Mouse (Mus musculus): Measurements from ENCODE around the gene Fabp7. TPM values are rescaled to one million over a fixed set of nuclear protein-coding genes. Genes with fewer than 3 reads are reported as not detected.

Gene Fabp7
- polyA plus RNA-seq (2015; fragmentation: Nextera tagmentation; extraction: Ambion mirVana), result 8.6 and 12.9 TPM in 2 replicates

GRCm38 (mm10) chr10:57784876-57785150 is at the start of gene Fabp7:
Gene Fabp7, plus strand, starts transcription at chr10:57784881.
- no peak within 1 kb of the TSS for H3K4me2 ChIP-seq (replicated peaks; ENCODE audit: low read depth, low read length)
- no peaks in the 10 kb centered on the region for H3K4me1 ChIP-seq (ENCODE audit: insufficient read depth, low read depth, low read length)
- no peak within 1 kb of the TSS for H3K4me3 ChIP-seq (ENCODE audit: low read depth, low read length)
- TF ChIP-seq EP300 (IDR thresholded peaks at IDR 0.05) (no peak), CTCF (IDR thresholded peaks at IDR 0.05) (no peak)
- DNase-seq (ENCODE audit: low spot score), result no peak
- no peak within 1 kb of the TSS for H3K27ac ChIP-seq (ENCODE audit: low read length)
- no peaks in the 10 kb centered on the region for H3K27me3 ChIP-seq (replicated peaks; ENCODE audit: insufficient read depth, low read length)
- no peak for ATAC-seq
- H3K36me3 ChIP-seq (ENCODE audit: insufficient read depth, low read length), result no peaks in the 10 kb centered on the region
- H3K9ac ChIP-seq (replicated peaks; ENCODE audit: low read depth), result no peak within 1 kb of the TSS
- WGBS, result 31% methylated on average over 7 of the region's 7 CpGs
- H3K9me3 ChIP-seq (ENCODE audit: low read length), result no peaks in the 10 kb centered on the region

- Histone ChIP-seq H3K27me3 (replicated peaks; ENCODE audit: insufficient read depth, low read length) (no peaks in the 10 kb centered on the region), H3K27ac (ENCODE audit: low read length) (no peak overlapping the region), H3K4me1 (ENCODE audit: insufficient read depth, low read depth, low read length) (no peaks in the 10 kb centered on the region), H3K4me2 (replicated peaks; ENCODE audit: low read depth, low read length) (no peak overlapping the region), H3K4me3 (ENCODE audit: low read depth, low read length) (no peak overlapping the region), H3K9me3 (ENCODE audit: low read length) (no peaks in the 10 kb centered on the region), H3K36me3 (ENCODE audit: insufficient read depth, low read length) (no peaks in the 10 kb centered on the region), H3K9ac (replicated peaks; ENCODE audit: low read depth) (no peak overlapping the region)
- DNase-seq (ENCODE audit: low spot score) (no peak), ATAC-seq (no peak)
- no peak for TF ChIP-seq EP300 (IDR thresholded peaks at IDR 0.05)
- no peak for TF ChIP-seq CTCF (IDR thresholded peaks at IDR 0.05)
- WGBS, result 68% methylated on average over 4 of the region's 4 CpGs
Observed at GRCm38 (mm10) chr10:57740733-57741132, 43.9 kb upstream of the Fabp7 start.

DNA sequence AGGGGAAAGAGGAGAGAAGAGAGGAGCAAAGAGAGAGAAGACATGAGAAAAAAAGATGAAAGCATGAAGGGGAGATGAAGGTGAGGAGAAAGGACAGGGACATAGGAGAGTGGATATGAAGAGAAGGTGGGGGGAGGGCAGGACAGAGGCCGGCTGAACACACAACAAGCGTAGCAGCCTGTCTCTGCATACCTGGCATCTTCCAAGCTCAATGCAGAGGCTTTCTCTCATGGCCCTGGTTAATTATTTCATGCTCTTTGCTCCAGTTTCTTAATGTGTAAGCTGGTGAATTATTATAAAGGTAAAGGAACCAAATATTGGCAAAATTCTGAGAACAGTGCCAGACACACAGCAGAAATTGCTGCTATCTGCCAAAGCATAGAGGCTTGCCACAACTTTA is 43.3 kb upstream of the Fabp7 start:
- no peak overlapping the region for H3K4me3 ChIP-seq (ENCODE audit: low read depth, low read length)
- TF ChIP-seq CTCF (IDR thresholded peaks at IDR 0.05) (no peak), EP300 (IDR thresholded peaks at IDR 0.05) (no peak)
- no peaks in the 10 kb centered on the region for H3K9me3 ChIP-seq (ENCODE audit: low read length)
- H3K36me3 ChIP-seq (ENCODE audit: insufficient read depth, low read length), result no peaks in the 10 kb centered on the region
- ATAC-seq, result no peak
- no peak overlapping the region for H3K27ac ChIP-seq (ENCODE audit: low read length)
- no peak overlapping the region for H3K4me2 ChIP-seq (replicated peaks; ENCODE audit: low read depth, low read length)
- H3K27me3 ChIP-seq (replicated peaks; ENCODE audit: insufficient read depth, low read length), result no peaks in the 10 kb centered on the region
- 61% methylated on average over 2 of the region's 2 CpGs for WGBS
- no peaks in the 10 kb centered on the region for H3K4me1 ChIP-seq (ENCODE audit: insufficient read depth, low read depth, low read length)
- DNase-seq (ENCODE audit: low spot score), result no peak
- H3K9ac ChIP-seq (replicated peaks; ENCODE audit: low read depth), result no peak overlapping the region

- 69% methylated on average over 7 of the region's 7 CpGs for WGBS
- no peaks in the 10 kb centered on the region for H3K27me3 ChIP-seq (replicated peaks; ENCODE audit: insufficient read depth, low read length)
- ATAC-seq, result no peak
Observed at GRCm38 (mm10) chr10:57743045-57743444, 41.6 kb upstream of the Fabp7 start.

DNA sequence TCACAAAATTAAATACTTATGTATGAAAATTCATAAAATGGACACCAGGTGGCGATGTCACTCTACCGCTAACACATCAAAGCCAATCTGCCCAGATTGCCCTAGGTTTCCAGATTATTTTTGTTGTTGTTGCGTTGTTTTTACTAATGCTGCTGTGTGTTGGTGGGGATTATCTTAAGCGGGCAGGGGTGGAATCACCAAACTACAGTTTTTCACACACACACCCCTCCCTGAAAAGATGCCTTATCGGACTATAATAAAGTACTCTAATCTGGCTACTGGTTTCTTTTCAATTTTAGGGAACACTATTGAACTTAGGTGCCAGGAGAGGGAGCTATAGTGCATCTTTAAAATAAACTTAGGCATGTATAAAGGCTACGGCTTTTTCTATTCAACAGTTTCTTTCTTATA is 41.1 kb upstream of the Fabp7 start:
- Histone ChIP-seq H3K27ac (ENCODE audit: low read length) (no peak overlapping the region), H3K27me3 (replicated peaks; ENCODE audit: insufficient read depth, low read length) (no peaks in the 10 kb centered on the region), H3K9ac (replicated peaks; ENCODE audit: low read depth) (no peak overlapping the region), H3K9me3 (ENCODE audit: low read length) (no peaks in the 10 kb centered on the region), H3K4me2 (replicated peaks; ENCODE audit: low read depth, low read length) (peak overlapping the region; percentile 55), H3K4me3 (ENCODE audit: low read depth, low read length) (peak overlapping the region; percentile 39), H3K4me1 (ENCODE audit: insufficient read depth, low read depth, low read length) (no peaks in the 10 kb centered on the region), H3K36me3 (ENCODE audit: insufficient read depth, low read length) (no peaks in the 10 kb centered on the region)
- ATAC-seq (peak; percentile 53), DNase-seq (ENCODE audit: low spot score) (peak; percentile 93)
- WGBS, result 3% methylated on average over 6 of the region's 6 CpGs
- TF ChIP-seq EP300 (IDR thresholded peaks at IDR 0.05) (no peak), CTCF (IDR thresholded peaks at IDR 0.05) (peak; percentile 83)

More at GRCm38 (mm10) chr10:57743045-57743444, 41.6 kb upstream of the Fabp7 start:
- no peak overlapping the region for H3K4me2 ChIP-seq (replicated peaks; ENCODE audit: low read depth, low read length)
- H3K27ac ChIP-seq (ENCODE audit: low read length), result no peak overlapping the region
- no peak for DNase-seq (ENCODE audit: low spot score)
- no peak overlapping the region for H3K9ac ChIP-seq (replicated peaks; ENCODE audit: low read depth)
- H3K4me1 ChIP-seq (ENCODE audit: insufficient read depth, low read depth, low read length), result no peaks in the 10 kb centered on the region
- no peak overlapping the region for H3K4me3 ChIP-seq (ENCODE audit: low read depth, low read length)
- TF ChIP-seq CTCF (IDR thresholded peaks at IDR 0.05), result no peak
- no peak for TF ChIP-seq EP300 (IDR thresholded peaks at IDR 0.05)
- no peaks in the 10 kb centered on the region for H3K9me3 ChIP-seq (ENCODE audit: low read length)
- no peaks in the 10 kb centered on the region for H3K36me3 ChIP-seq (ENCODE audit: insufficient read depth, low read length)

GRCm38 (mm10) chr10:57744128-57744765 is 40.4 kb upstream of the Fabp7 start:
- ATAC-seq (no peak; the same call in 1 of the 2 replicates), DNase-seq (ENCODE audit: low spot score) (no peak)
- Histone ChIP-seq H3K9me3 (ENCODE audit: low read length) (no peaks in the 10 kb centered on the region), H3K4me3 (ENCODE audit: low read depth, low read length) (no peak overlapping the region), H3K27ac (ENCODE audit: low read length) (no peak overlapping the region), H3K4me2 (replicated peaks; ENCODE audit: low read depth, low read length) (no peak overlapping the region), H3K36me3 (ENCODE audit: insufficient read depth, low read length) (no peaks in the 10 kb centered on the region), H3K9ac (replicated peaks; ENCODE audit: low read depth) (no peak overlapping the region), H3K4me1 (ENCODE audit: insufficient read depth, low read depth, low read length) (no peaks in the 10 kb centered on the region), H3K27me3 (replicated peaks; ENCODE audit: insufficient read depth, low read length) (no peaks in the 10 kb centered on the region)
- 49% methylated on average over 2 of the region's 2 CpGs for WGBS
- TF ChIP-seq EP300 (IDR thresholded peaks at IDR 0.05) (no peak), CTCF (IDR thresholded peaks at IDR 0.05) (no peak)

DNA sequence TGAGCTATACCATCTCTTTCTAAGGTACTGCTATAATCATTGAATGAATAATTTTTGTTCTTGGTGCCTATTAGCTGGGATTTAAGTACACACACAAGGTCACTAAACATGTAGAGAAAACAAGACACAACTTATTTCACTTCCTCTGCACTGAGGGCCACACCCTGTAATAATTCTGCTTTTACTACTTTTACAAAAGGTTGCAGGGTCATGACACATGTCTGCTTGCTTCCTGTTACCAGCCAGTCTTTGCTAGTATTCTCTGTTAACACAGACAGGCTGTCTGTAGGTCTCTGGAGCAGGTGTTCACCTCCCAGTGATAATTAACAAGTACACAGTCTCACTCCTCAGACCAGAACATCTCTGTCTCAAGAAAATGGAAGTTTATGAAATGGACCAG is 39.2 kb upstream of the Fabp7 start:
- Histone ChIP-seq H3K4me2 (replicated peaks; ENCODE audit: low read depth, low read length) (no peak overlapping the region), H3K9me3 (ENCODE audit: low read length) (no peaks in the 10 kb centered on the region), H3K27me3 (replicated peaks; ENCODE audit: insufficient read depth, low read length) (no peaks in the 10 kb centered on the region), H3K27ac (ENCODE audit: low read length) (no peak overlapping the region), H3K9ac (replicated peaks; ENCODE audit: low read depth) (no peak overlapping the region), H3K4me3 (ENCODE audit: low read depth, low read length) (no peak overlapping the region), H3K4me1 (ENCODE audit: insufficient read depth, low read depth, low read length) (no peaks in the 10 kb centered on the region), H3K36me3 (ENCODE audit: insufficient read depth, low read length) (no peaks in the 10 kb centered on the region)
- DNase-seq (ENCODE audit: low spot score) (peak; percentile 9), ATAC-seq (no peak)
- TF ChIP-seq CTCF (IDR thresholded peaks at IDR 0.05) (no peak), EP300 (IDR thresholded peaks at IDR 0.05) (no peak)

Data from lung, postnatal 0 days (tissue).